Mouse (Mus musculus) brain, embryonic 18.5 days (tissue): ENCODE data around the gene Ube2l3.
"Not testable (repeated sequence)": the region's sequence is repeated elsewhere in the genome, so short reads cannot be mapped to it uniquely, and the experiment has no call there.

ENCODE experiments used
- DNase-seq: peaks from one replicate; pipeline ENCODE4 v3.0.0-alpha.2; 2012; ENCODE audit warnings: low read depth, low spot score

Ube2l3 gene

DNA sequence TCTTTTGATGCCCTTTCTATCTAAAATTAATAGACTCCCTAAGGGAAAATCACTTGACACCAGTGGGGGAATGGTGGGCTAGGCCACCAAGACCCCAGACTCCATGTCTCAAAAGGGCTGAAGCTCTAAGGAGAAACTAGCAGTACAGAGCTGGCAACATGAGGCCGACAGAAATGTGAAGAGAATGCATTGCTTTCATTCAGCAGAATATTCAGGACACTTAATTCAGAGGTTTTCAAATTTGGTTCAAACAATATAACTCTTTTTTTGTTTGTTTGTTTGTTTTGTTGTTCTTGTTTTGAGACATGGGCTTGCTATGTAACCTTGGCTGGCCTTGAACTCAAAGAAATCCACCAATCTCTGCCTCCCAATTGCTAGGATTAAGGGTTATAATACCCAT lies at the start of gene Ube2l3:
Gene Ube2l3 (minus strand): TSS at position 101 of the 400 bp plus-strand sequence.
- no peak for DNase-seq

DNA sequence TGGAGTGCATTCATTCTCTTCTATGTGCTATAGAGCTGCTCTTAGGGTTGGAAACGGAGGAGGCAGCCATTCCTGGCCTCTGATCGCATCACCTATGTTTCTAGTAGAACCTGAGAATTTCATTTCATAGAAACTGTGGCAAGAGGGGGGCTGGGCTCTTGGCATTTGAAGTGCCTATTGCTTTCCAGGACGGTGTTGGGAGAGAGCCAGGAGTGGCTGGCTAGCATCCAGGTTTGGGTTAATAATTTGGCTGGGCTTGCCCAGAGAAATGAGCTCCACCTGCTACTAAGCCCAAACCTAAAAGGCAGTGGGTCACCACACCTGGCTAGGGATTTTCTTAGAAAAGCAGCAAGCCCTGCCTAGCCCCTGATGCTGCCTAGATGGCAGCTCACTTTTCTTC lies 49.1 kb upstream of the Ube2l3 start:
- no peak for DNase-seq

GRCm38 (mm10) chr16:17249135-17249534 lies 46.7 kb upstream of the Ube2l3 start:
- DNase-seq = no peak

DNA sequence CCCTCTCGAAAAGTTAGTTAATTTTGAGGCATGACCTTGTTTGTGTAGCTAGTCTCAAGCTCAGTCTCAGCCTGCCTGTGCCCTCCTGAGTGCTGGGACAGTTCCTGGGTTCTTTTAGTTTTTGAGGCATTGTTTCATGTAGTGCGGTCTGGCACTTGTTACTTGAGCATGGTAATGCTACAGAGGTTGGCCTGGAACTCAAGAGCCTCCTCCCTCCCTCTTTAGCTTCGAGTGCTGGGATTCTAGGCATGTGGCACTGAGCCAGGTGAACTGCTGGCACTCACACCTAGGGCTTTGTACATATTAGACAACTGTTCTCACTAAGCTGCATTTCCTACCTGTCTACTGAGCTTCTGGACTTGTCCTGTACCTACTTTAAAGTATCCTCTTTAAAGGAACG lies 45.3 kb upstream of the Ube2l3 start:
- no peak for DNase-seq

- no peak for DNase-seq
Measured at GRCm38 (mm10) chr16:17244996-17245395, 42.5 kb upstream of the Ube2l3 start.

- DNase-seq = no peak
Measured at GRCm38 (mm10) chr16:17243731-17244130, 41.3 kb upstream of the Ube2l3 start.

GRCm38 (mm10) chr16:17239409-17239808 lies 37.0 kb upstream of the Ube2l3 start:
- DNase-seq = no peak

DNA sequence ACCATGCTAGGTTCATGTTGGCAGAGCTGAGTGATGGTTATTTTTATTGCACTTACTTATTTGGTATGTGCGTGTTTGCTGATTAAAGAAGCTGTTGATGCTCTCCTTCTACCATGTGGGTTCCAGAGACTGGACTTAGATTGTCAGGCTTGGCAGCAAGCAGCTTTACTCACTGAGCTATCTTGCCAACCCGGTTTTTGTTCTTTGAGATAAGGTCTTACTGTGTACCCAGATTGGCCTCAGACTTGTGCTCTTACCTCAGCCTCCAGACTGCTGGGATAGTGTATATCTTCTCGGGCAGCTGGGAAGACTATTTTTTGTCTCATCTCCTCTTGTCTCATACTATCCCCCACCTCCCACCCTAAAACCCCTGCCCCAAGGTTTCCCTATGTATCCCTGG lies 35.2 kb upstream of the Ube2l3 start:
- no peak for DNase-seq

DNA sequence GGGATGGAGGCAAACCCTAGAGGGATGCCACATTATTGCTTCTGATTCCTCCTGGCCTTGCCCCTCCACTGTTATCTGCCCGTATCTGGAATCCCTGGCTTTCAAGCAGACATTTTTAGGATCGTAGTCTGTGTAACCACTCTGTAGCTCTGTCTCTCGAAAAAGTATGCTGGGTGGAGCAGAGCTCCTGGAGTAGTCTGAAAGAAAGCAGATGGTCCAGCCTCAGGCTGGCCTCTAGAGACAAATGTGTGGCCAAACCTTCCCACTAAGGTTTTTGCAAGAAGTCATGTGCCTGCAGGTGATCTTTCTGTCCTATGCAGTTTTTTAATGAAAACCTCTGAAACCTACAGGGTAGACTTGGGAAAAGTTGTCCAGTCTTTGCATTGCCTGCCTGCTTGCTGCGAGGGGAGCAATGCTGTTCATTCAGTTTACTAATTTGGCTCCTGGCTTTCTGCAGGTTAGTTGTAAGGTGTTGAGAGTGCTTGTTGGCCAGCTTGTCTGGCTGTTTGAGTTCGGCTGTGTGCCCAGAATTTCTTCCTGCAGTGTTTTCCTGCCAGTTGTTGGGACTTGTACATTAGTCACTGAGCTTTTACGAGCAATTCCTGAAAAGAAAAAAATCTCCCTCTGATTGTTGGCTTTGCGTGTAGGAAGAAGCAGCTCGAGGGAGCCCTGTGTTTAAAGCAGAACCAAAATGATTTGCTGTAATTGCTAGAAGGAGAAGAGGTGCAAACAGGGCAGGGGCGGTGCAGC lies 32.6 kb upstream of the Ube2l3 start:
- DNase-seq = no peak

- DNase-seq = no peak
Measured at GRCm38 (mm10) chr16:17234499-17234895, 32.0 kb upstream of the Ube2l3 start.

DNA sequence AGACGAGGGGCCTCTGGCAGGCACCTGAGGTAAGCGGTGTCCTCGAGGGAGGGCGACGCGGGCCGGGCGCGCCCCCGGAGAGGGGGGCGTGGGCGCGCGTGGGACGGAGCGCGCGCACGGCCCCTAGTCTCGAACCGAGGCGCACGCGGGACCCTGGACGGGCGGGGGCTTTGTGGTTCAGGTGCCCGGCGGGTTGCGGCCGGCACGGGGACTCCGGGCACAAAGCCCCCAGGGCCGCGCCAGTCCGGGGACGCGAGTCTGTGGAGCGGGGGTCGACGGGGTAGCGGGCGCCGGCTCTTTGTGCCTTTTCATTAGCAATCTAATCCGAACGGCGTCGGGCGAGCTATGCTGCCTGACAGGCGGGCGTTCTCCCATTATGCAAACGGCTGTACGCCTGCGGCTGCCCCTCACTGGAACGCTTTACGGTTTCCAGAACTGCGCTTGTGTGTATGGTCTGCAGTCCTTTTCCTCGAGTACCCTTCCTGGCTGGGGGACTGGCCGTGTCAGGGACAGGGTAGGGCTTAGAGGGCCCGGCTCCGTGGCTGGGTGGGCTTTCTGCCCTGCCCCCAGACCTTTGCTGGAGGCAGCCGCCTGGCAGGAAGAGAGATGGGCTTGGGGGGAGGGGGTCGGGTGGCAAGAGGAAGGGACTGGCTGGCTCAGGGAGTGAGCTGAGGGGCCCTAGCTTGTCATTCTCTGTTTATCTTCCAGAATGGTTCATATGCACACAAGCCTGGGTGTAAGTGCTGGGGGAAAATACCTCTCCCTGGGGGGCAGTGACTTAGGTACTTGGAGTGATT lies 31.5 kb upstream of the Ube2l3 start:
- DNase-seq = no peak

DNA sequence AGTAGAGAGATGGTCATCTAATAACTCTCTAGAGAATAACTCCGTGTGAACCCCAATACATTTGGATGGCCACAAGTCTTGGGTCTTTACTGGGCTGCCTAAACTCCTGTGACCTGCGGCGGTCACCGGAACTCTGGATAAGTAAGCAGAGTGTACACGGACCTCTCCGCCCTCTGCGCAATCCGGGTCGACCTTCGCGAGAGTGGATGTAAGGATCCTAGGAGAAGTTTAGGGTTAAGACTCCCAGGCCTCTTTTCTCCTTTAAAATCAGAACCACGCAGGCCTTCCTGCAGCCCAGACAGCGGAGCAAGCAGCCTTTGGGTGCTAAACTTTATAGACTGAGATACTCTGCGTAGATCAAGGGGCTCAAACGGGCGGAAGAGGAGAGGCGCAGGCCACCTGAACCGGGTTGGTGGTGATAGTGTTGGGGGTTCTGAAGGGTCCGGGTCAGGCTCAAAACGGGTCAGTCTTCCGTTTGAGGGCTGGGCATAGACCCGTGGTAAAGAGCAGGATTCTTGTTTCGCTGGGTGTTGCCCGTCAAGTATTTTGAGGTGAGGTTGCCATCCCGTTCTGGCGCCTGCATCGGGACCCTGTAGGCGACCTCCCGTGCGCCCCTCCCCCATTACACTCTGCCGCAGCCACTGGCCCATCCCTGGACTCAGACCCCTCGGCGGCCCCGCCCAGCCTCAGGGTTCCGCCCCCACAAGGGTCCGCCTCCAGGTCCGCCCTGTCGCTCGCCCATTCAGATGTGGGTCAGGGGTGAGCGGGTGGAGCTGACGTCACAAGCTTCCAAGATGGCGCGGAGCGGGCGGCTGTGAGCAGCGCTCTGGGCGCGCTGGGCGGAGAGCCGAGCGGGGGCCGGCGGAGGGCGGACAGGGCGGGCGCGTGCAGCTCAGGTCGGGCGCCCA lies 30.6 kb upstream of the Ube2l3 start, which contains the start of gene Hic2:
Gene Hic2 (plus strand): TSS at position 779 of the 908 bp plus-strand sequence.
- peak; percentile 80 for DNase-seq

DNA sequence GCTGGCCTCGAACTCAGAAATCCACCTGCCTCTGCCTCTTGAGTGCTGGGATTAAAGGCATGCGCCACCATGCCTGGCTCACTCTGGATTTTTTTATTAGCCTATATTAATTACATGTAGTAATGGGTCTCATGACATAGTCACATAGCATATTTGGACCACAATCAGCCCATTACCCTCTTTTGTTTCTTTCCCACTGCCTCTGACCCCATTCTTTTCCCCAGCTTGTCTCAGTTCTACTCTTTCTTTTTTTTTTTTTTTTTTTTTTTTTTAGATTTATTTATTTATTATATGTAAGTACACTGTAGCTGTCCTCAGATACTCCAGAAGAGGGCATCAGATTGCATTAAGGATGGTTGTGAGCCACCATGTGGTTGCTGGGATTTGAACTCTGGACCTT lies 29.1 kb upstream of the Ube2l3 start:
- DNase-seq = not testable (repeated sequence)

DNA sequence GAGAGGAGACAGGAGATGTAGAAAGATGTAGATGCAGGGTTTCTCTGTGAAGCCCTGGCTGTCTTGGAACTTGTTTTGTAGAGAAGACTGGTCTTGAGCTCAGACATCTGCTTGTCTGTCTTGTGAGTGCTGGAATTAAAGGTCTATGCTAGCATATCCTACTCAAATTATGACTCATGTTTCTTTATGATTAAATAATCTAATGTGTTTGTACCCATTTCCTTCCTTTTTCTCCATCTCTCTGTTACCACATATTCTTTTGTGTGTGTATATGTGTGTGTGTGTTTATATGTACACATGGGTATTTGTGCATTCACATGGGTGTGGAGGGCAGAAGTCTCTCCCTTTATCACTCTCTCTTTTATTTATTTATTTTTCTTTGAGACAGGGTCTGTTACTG lies 24.0 kb upstream of the Ube2l3 start:
- DNase-seq = no peak

- DNase-seq = no peak
Measured at GRCm38 (mm10) chr16:17225584-17225983, 23.1 kb upstream of the Ube2l3 start.

GRCm38 (mm10) chr16:17222197-17222596 lies 19.7 kb upstream of the Ube2l3 start:
- no peak for DNase-seq

DNA sequence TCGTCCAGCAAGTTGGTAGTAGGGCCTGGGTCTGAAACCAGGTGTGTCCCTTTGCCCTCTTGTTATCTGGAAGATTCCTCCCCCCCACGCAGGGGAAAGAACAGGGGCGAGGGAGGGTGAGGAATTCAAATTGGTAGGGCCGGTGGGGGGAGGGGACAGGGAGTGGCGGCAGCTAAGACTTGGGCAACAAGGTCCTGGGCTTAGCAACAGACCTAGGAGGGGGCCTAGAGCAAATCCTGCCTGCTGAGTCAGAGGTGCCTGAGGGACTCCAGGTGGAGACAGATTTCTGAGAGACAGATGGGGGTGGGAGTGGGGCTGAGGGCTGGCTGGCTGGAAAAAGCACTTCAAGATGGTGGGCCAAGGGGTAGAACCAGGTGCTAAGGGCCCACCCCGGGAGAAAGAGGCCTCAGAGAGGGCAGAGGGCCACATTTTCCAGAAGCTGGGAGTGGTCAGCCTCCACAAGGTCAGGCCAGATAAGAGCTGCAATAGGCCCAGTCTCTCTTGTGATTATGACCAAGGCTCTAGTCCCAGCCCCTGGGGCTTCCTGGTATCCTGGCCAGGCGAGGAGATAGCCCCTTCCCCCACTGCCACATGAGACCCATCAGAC lies 17.8 kb upstream of the Ube2l3 start:
- DNase-seq = no peak

DNA sequence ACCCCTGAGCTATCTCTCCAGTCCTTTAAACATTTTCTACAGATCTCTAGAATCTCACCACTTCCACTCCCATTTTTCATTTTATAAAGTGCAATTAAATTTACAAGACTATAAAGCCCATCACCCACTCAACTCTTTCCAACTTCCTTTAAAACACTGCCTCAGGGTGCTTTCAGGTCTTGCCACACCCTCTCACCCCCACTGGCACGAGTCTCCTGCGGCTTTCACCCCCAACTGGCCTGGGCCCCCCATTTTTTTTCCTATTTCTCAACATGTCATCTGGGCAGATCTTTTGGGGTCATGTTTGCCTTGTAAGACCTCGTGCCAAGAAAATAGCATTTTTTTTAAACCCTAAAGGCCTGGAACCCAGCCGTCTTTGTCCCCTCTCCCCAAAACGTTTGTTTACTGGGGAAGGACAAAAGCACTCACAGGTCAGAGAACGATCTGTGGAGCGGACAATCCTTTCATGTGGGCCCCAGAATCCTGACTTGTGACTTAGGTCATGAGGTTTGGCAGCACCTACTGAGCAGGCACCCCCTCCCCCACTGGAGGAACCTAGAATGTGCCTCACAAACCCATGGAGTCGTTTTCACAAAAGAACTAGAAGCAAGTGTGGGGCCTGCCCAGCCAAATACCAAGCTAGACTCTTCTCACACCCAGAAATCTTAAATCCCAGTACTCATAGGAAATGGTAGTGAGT lies 14.6 kb upstream of the Ube2l3 start:
- no peak for DNase-seq

DNA sequence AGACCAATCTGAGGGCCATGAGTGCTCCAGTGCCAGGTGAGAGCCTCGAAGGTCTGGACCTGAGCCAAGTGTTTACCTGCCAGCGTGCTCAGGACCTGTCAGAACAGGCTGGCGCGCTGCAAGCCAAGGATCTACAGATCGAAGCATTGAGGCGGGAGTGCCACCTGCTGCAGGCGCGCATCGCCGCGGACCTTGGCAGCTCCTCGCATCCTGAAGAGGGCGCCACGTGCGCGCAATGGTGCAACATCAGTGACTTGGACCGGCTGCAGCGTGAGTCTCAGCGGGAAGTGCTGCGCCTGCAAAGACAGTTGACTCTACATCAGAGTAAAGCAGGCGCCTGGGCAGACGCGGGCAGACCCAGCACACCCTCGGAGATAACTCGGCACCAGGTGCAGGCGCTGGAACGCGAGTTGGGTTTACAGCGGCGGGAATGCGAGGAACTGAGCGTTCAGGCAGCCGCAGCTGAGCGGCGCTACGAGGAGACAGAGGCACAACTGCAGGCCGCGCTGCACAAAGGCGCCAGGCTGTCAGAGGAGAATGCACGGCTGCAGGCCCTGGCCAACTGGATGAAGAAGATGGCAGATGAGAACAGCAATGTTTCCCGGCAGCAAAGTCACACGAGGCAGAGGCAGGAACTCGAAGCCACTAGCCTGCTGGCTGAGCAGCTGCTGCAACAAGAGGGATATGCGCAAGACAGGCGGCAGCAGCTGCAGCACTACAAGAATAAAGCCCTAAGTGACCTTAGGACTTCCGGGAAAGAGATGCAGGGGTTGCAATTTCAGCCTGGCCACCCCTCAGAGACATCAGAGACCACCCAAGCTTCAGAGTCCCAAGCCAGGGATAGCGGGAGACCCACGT lies 7.8 kb upstream of the Ube2l3 start:
- no peak for DNase-seq

- no peak for DNase-seq
Measured at GRCm38 (mm10) chr16:17209404-17209960, 7.0 kb upstream of the Ube2l3 start.
